Mouse (Mus musculus): ENCODE measurements around the gene Cdkn1b. TPM values are rescaled to one million over a fixed set of nuclear protein-coding genes. Genes with fewer than 3 reads are reported as not detected.
A peak's percentile ranks its signal among the peaks of the same experiment; 100 is the strongest.

The Cdkn1b gene
- total and polyA plus RNA-seq, 2 experiments from 2014 or later, result 26.3 to 44.7 TPM

- DNase-seq (ENCODE audit: low spot score), result no peak
- H3K9me3 ChIP-seq (ENCODE audit: low read length), result no peaks in the 10 kb centered on the region
- H3K4me1 ChIP-seq (ENCODE audit: insufficient read depth, low read length), result 0 out of 2 replicates have a peak, but pooled peaks cover 4% of the 10 kb centered on the region
- ATAC-seq, result no peak
- no peak overlapping the region for H3K4me2 ChIP-seq (ENCODE audit: low read depth, low read length)
- no peaks in the 10 kb centered on the region for H3K36me3 ChIP-seq (ENCODE audit: insufficient read depth, low read length)
- WGBS, result 94% methylated on average over 4 of the region's 4 CpGs
- no peak overlapping the region for H3K4me3 ChIP-seq (ENCODE audit: low read length)
- H3K27me3 ChIP-seq (ENCODE audit: insufficient read depth, low read length), result no peaks in the 10 kb centered on the region
- H3K27ac ChIP-seq, result no peak overlapping the region
- TF ChIP-seq CTCF (IDR thresholded peaks at IDR 0.05; ENCODE audit: low read depth), result no peak
- H3K9ac ChIP-seq (replicated peaks; ENCODE audit: low read length), result no peak overlapping the region
Measured at GRCm38 (mm10) chr6:134903368-134903767, 16.8 kb upstream of the Cdkn1b start.

GRCm38 (mm10) chr6:134903891-134904884 lies 16.0 kb upstream of the Cdkn1b start:
- no peak overlapping the region for H3K27ac ChIP-seq
- WGBS, result 95% methylated on average over 10 of the region's 10 CpGs
- H3K27me3 ChIP-seq (ENCODE audit: insufficient read depth, low read length), result no peaks in the 10 kb centered on the region
- DNase-seq (ENCODE audit: low spot score) (no peak), ATAC-seq (no peak)
- no peak overlapping the region for H3K4me2 ChIP-seq (ENCODE audit: low read depth, low read length)
- no peaks in the 10 kb centered on the region for H3K36me3 ChIP-seq (ENCODE audit: insufficient read depth, low read length)
- no peak for TF ChIP-seq CTCF (IDR thresholded peaks at IDR 0.05; ENCODE audit: low read depth)
- 0 out of 2 replicates have a peak, but pooled peaks cover 1% of the 10 kb centered on the region for H3K4me1 ChIP-seq (ENCODE audit: insufficient read depth, low read length)
- no peak overlapping the region for H3K9ac ChIP-seq (replicated peaks; ENCODE audit: low read length)
- no peak overlapping the region for H3K4me3 ChIP-seq (ENCODE audit: low read length)
- no peaks in the 10 kb centered on the region for H3K9me3 ChIP-seq (ENCODE audit: low read length)

GRCm38 (mm10) chr6:134905811-134906210 lies 14.4 kb upstream of the Cdkn1b start:
- WGBS, result 68% methylated on average over 1 of the region's 1 CpGs
- H3K9me3 ChIP-seq (ENCODE audit: low read length), result no peaks in the 10 kb centered on the region
- no peak overlapping the region for H3K4me2 ChIP-seq (ENCODE audit: low read depth, low read length)
- H3K27me3 ChIP-seq (ENCODE audit: insufficient read depth, low read length), result no peaks in the 10 kb centered on the region
- H3K36me3 ChIP-seq (ENCODE audit: insufficient read depth, low read length), result no peaks in the 10 kb centered on the region
- H3K27ac ChIP-seq, result no peak overlapping the region
- TF ChIP-seq CTCF (IDR thresholded peaks at IDR 0.05; ENCODE audit: low read depth), result no peak
- ATAC-seq (no peak), DNase-seq (ENCODE audit: low spot score) (no peak)
- H3K4me3 ChIP-seq (ENCODE audit: low read length), result no peak overlapping the region
- no peak overlapping the region for H3K9ac ChIP-seq (replicated peaks; ENCODE audit: low read length)
- no peaks in the 10 kb centered on the region for H3K4me1 ChIP-seq (ENCODE audit: insufficient read depth, low read length)

GRCm38 (mm10) chr6:134914523-134914922 lies 5.7 kb upstream of the Cdkn1b start:
- Histone ChIP-seq H3K27ac (no peak overlapping the region), H3K36me3 (ENCODE audit: insufficient read depth, low read length) (no peaks in the 10 kb centered on the region), H3K27me3 (ENCODE audit: insufficient read depth, low read length) (no peaks in the 10 kb centered on the region; the same call in 1 of the 2 replicates), H3K4me2 (ENCODE audit: low read depth, low read length) (no peak overlapping the region), H3K9me3 (ENCODE audit: low read length) (no peaks in the 10 kb centered on the region), H3K4me1 (ENCODE audit: insufficient read depth, low read length) (no peaks in the 10 kb centered on the region), H3K4me3 (ENCODE audit: low read length) (no peak overlapping the region), H3K9ac (replicated peaks; ENCODE audit: low read length) (no peak overlapping the region)
- 93% methylated on average over 5 of the region's 5 CpGs for WGBS
- no peak for ATAC-seq
- DNase-seq (ENCODE audit: low spot score), result no peak
- TF ChIP-seq CTCF (IDR thresholded peaks at IDR 0.05; ENCODE audit: low read depth), result no peak

GRCm38 (mm10) chr6:134916641-134917040 lies 3.6 kb upstream of the Cdkn1b start:
- Histone ChIP-seq H3K4me1 (ENCODE audit: insufficient read depth, low read length) (no peaks in the 10 kb centered on the region), H3K4me2 (ENCODE audit: low read depth, low read length) (peak overlapping the region; percentile 71), H3K27ac (no peak overlapping the region), H3K36me3 (ENCODE audit: insufficient read depth, low read length) (no peaks in the 10 kb centered on the region), H3K27me3 (ENCODE audit: insufficient read depth, low read length) (no peaks in the 10 kb centered on the region; the same call in 1 of the 2 replicates), H3K9ac (replicated peaks; ENCODE audit: low read length) (peak overlapping the region; percentile 37; the same call in 1 of the 2 replicates), H3K9me3 (ENCODE audit: low read length) (no peaks in the 10 kb centered on the region), H3K4me3 (ENCODE audit: low read length) (peak overlapping the region; percentile 38)
- DNase-seq (ENCODE audit: low spot score), result no peak
- ATAC-seq, result no peak
- TF ChIP-seq CTCF (IDR thresholded peaks at IDR 0.05; ENCODE audit: low read depth), result no peak
- 0% methylated on average over 11 of the region's 11 CpGs for WGBS

GRCm38 (mm10) chr6:134917087-134917486 lies 3.1 kb upstream of the Cdkn1b start:
- DNase-seq (ENCODE audit: low spot score) (peak; percentile 72), ATAC-seq (no peak)
- 2% methylated on average over 11 of the region's 11 CpGs for WGBS
- H3K4me3 ChIP-seq (ENCODE audit: low read length), result peak overlapping the region; percentile 38
- no peak for TF ChIP-seq CTCF (IDR thresholded peaks at IDR 0.05; ENCODE audit: low read depth)
- H3K27ac ChIP-seq, result no peak overlapping the region
- H3K27me3 ChIP-seq (ENCODE audit: insufficient read depth, low read length), result no peaks in the 10 kb centered on the region; the same call in 1 of the 2 replicates
- no peaks in the 10 kb centered on the region for H3K4me1 ChIP-seq (ENCODE audit: insufficient read depth, low read length)
- H3K36me3 ChIP-seq (ENCODE audit: insufficient read depth, low read length), result no peaks in the 10 kb centered on the region
- H3K4me2 ChIP-seq (ENCODE audit: low read depth, low read length), result peak overlapping the region; percentile 71
- H3K9me3 ChIP-seq (ENCODE audit: low read length), result no peaks in the 10 kb centered on the region
- H3K9ac ChIP-seq (replicated peaks; ENCODE audit: low read length), result peak overlapping the region; percentile 37; the same call in 1 of the 2 replicates

Measured in hindbrain, postnatal 0 days (tissue).